Mouse (Mus musculus): ENCODE measurements at regions not wholly inside any gene's neighbourhood (a gene's known extent, or its start where the extent isn't known, plus 50 kb on each side); places are given as distances from the start of the nearest gene placed in this dataset.

- TF ChIP-seq CTCF (IDR thresholded peaks at IDR 0.05; ENCODE audit: extremely low read depth, insufficient read length, insufficient replicate concordance, low read depth, low read length) = no peak
- TF ChIP-seq POLR2A (IDR thresholded peaks at IDR 0.05; ENCODE audit: low read depth, low read length) = no peak
These were observed 140.0 kb downstream of the Casp12 start for GRCm38 (mm10) chr9:5485258-5485657.
